Mouse (Mus musculus) intestine, embryonic 15.5 days (tissue): Measurements from ENCODE around the gene C130032M10Rik. TPM values are rescaled to one million over a fixed set of nuclear protein-coding genes. Genes with fewer than 3 reads are reported as not detected.

ENCODE experiments used
- ATAC-seq: fragments of 200-750 bp; cut with Nextera tagmentation; 2 replicates; pipeline ENCODE4 v1.8.0; 2017; ENCODE audit warnings: moderate TSS enrichment, moderate library complexity
- H3K27ac ChIP-seq: fragments of 300-500 bp; sonication (generic); 2 replicates; pipeline ENCODE4 v1.5.1; 2015; ENCODE audit warnings: mild to moderate bottlenecking, inconsistent platforms
- H3K27me3 ChIP-seq: fragments of 300-500 bp; sonication (generic); replicated peaks from 2 replicates; pipeline ENCODE4 v1.6.1; 2015; ENCODE audit warnings: inconsistent platforms
- H3K36me3 ChIP-seq: fragments of 300-500 bp; sonication (generic); 2 replicates; pipeline ENCODE4 v1.6.1; 2015; ENCODE audit warnings: inconsistent platforms
- H3K4me1 ChIP-seq: fragments of 300-500 bp; sonication (generic); replicated peaks from 2 replicates; pipeline ENCODE4 v1.6.1; 2015; ENCODE audit warnings: inconsistent platforms
- H3K4me2 ChIP-seq: fragments of 300-500 bp; sonication (generic); replicated peaks from 2 replicates; pipeline ENCODE4 v1.6.1; 2015; ENCODE audit warnings: mild to moderate bottlenecking, inconsistent platforms
- H3K4me3 ChIP-seq: fragments of 300-500 bp; sonication (generic); replicated peaks from 2 replicates; pipeline ENCODE4 v1.5.1; 2015; ENCODE audit warnings: inconsistent platforms
- H3K9ac ChIP-seq: fragments of 300-500 bp; sonication (generic); 2 replicates; pipeline ENCODE4 v1.6.1; 2015; ENCODE audit warnings: inconsistent platforms
- H3K9me3 ChIP-seq: fragments of 300-500 bp; sonication (generic); 2 replicates; pipeline ENCODE4 v1.6.1; 2016; ENCODE audit warnings: inconsistent platforms
- WGBS: fragments of 180-500 bp; shearing (Covaris S2); methylation state at CpG from one replicate; pipeline ENCODE4 v1.1.7; 2015; 5-methylcytosine and 5-hydroxymethylcytosine counted together
- polyA plus RNA-seq: library from polyadenylated mRNA; unstranded; fragments of >200 nt; fragmentation: Nextera tagmentation; extraction: Ambion mirVana; gene quantifications from 2 replicates; pipeline ENCODE4 v1.2.1, GENCODE M21; 2015

C130032M10Rik gene
- polyA plus RNA-seq, 1 experiment from 2014 or later = 0.48 TPM

DNA sequence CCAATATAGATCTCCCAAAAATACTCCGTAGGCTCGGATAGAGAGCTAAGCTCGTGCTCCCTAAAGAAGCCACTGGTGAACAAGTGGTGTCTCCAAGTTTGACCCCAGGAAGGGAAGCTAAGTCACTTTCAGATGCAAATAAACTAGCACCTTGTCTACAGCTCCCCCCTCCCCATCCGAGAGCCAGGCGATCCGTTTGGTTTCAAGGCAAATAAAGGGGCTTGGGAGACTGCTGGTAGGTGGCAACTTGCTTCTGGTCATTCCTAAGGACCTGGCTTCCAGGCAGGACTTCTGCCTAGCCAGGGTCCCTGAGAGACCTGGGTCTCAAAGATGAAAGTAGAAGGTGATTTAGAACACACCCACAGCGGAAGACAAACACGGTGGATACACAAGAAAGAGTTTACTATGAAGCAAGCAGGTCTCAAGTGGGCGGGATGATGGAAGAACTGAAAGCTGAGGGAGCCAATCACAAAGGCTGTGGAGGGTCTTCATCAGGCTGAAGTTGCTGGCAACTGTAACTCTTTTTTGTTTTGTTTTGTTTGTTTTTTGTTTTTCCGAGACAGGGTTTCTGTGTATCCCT lies 40.9 kb downstream of the C130032M10Rik start:
- no peak overlapping the region for H3K9ac ChIP-seq
- peak overlapping the region; percentile 93 for H3K4me2 ChIP-seq
- no peak for ATAC-seq
- H3K9me3 ChIP-seq = no peaks in the 10 kb centered on the region
- H3K27ac ChIP-seq = peak overlapping the region; percentile 29; the same call in 1 of the 2 replicates
- H3K36me3 ChIP-seq = no peaks in the 10 kb centered on the region
- peaks cover 15% of the 10 kb centered on the region for H3K27me3 ChIP-seq
- H3K4me1 ChIP-seq = peaks cover 17% of the 10 kb centered on the region; the same call in 1 of the 2 replicates
- 0 out of 2 replicates have a peak overlapping the region, but pooled peaks have one; percentile 2 for H3K4me3 ChIP-seq
- 41% methylated on average over 10 of the region's 10 CpGs for WGBS

DNA sequence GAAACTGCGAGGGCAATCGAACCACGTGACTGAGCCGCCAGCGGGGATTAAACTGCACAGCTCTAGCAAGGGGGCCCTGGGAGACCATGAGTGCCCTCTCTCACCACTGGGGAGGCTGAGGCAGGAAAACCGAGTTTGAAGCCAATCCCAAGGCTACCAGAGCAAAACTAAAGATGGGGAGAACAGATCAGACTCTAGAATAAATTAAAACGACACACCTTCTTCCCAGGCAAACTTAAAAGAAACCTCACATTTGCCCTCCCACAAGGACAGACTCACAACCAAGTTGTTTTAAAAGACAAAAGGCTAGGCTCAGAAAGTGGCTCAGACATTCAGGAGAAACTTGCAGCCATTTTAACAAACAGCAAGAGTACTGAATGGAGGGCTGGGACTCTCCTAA lies 41.6 kb downstream of the C130032M10Rik start:
- Histone ChIP-seq H3K4me1 (peaks cover 17% of the 10 kb centered on the region), H3K4me2 (peak overlapping the region; percentile 93), H3K36me3 (no peaks in the 10 kb centered on the region), H3K27me3 (peaks cover 19% of the 10 kb centered on the region), H3K4me3 (no peak overlapping the region), H3K27ac (peak overlapping the region; percentile 29), H3K9me3 (no peaks in the 10 kb centered on the region), H3K9ac (no peak overlapping the region)
- no peak for ATAC-seq
- 25% methylated on average over 7 of the region's 7 CpGs for WGBS

- Histone ChIP-seq H3K27ac (no peak overlapping the region), H3K9ac (peak overlapping the region; percentile 80), H3K4me3 (peak overlapping the region; percentile 64), H3K27me3 (peaks cover 39% of the 10 kb centered on the region), H3K36me3 (no peaks in the 10 kb centered on the region), H3K4me1 (peaks cover 15% of the 10 kb centered on the region), H3K9me3 (no peaks in the 10 kb centered on the region), H3K4me2 (peak overlapping the region; percentile 93)
- 19% methylated on average over 7 of the region's 7 CpGs for WGBS
- ATAC-seq = no peak
These were observed 44.6 kb downstream of the C130032M10Rik start for GRCm38 (mm10) chr9:114560141-114560540.

- H3K27me3 ChIP-seq = peaks cover 39% of the 10 kb centered on the region
- H3K36me3 ChIP-seq = no peaks in the 10 kb centered on the region
- peak overlapping the region; percentile 93 for H3K4me2 ChIP-seq
- no peaks in the 10 kb centered on the region for H3K9me3 ChIP-seq
- no peak for ATAC-seq
- peak overlapping the region; percentile 64 for H3K4me3 ChIP-seq
- peak overlapping the region; percentile 80 for H3K9ac ChIP-seq
- H3K4me1 ChIP-seq = peaks cover 11% of the 10 kb centered on the region
- WGBS = 4% methylated on average over 36 of the region's 36 CpGs
- H3K27ac ChIP-seq = no peak overlapping the region
These were observed 45.5 kb downstream of the C130032M10Rik start for GRCm38 (mm10) chr9:114560771-114561670.

- peak overlapping the region; percentile 93 for H3K4me2 ChIP-seq
- ATAC-seq = no peak
- H3K4me1 ChIP-seq = peaks cover 11% of the 10 kb centered on the region; the same call in 1 of the 2 replicates
- H3K27ac ChIP-seq = no peak overlapping the region
- H3K36me3 ChIP-seq = no peaks in the 10 kb centered on the region
- peaks cover 39% of the 10 kb centered on the region for H3K27me3 ChIP-seq
- WGBS = 3% methylated on average over 12 of the region's 12 CpGs
- H3K9me3 ChIP-seq = no peaks in the 10 kb centered on the region
- H3K9ac ChIP-seq = peak overlapping the region; percentile 80
- peak overlapping the region; percentile 64 for H3K4me3 ChIP-seq
These were observed 46.1 kb downstream of the C130032M10Rik start for GRCm38 (mm10) chr9:114561671-114561971.

DNA sequence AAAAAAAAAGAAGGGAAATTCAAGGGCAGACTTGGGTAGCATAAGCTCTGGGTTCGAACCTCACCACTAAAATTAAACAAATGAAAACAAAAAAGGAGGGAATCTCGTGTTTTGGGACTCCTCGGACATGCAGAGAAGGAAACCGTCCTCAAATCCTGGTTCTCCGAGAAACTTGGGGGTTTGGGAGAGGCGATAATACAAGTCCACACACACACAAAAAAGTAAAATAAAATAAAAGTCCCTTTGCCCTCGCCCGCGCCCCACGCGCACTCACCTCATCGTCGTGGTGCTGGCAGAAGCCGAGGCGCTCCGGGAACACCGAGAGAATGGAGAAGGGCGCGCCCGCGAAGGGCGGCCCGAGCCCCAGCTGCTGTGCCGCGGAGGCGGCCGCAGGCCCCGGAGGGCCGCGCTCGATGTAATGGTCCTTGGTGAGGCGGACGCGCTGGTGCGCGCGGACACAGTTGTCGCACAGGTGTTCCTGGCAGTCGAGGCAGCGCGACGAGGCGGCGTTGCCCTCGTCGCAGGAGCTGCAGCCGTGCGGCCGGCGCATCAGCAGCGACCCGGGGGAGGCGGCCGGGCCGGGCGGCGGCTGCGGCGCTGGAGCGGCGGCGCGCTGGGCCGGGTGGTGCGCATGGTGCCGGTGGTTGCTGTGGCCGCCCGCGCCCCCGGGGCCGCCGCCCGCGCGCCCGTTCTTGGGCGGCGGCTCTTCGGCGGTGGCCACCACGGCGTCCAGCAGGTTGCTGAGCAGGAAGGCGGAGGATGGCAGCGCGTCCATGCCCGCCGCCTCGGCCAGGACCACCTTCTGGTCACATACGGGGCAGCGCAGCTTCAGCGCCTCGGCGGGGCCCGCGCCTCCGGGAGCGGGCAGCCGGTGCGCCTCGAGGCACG lies 46.8 kb downstream of the C130032M10Rik start:
- no peak for ATAC-seq
- peaks cover 6% of the 10 kb centered on the region; the same call in 1 of the 2 replicates for H3K4me1 ChIP-seq
- WGBS = 1% methylated on average over 99 of the region's 101 CpGs

GRCm38 (mm10) chr9:114562919-114563751 lies 47.6 kb downstream of the C130032M10Rik start:
- no peaks in the 10 kb centered on the region for H3K36me3 ChIP-seq
- peaks cover 39% of the 10 kb centered on the region for H3K27me3 ChIP-seq
- peak overlapping the region; percentile 80 for H3K9ac ChIP-seq
- no peak for ATAC-seq
- under 1% methylated on average over 117 of the region's 122 CpGs for WGBS
- no peaks in the 10 kb centered on the region for H3K9me3 ChIP-seq
- H3K27ac ChIP-seq = peak overlapping the region; percentile 96
- peaks cover 6% of the 10 kb centered on the region; the same call in 1 of the 2 replicates for H3K4me1 ChIP-seq
- peak overlapping the region; percentile 93 for H3K4me2 ChIP-seq
- peak overlapping the region; percentile 64 for H3K4me3 ChIP-seq

More for the DNA sequence above, 46.8 kb downstream of the C130032M10Rik start:
- H3K9me3 ChIP-seq = no peaks in the 10 kb centered on the region
- H3K27ac ChIP-seq = peak overlapping the region; percentile 96
- peaks cover 39% of the 10 kb centered on the region for H3K27me3 ChIP-seq
- peak overlapping the region; percentile 80 for H3K9ac ChIP-seq
- peak overlapping the region; percentile 64 for H3K4me3 ChIP-seq
- H3K36me3 ChIP-seq = no peaks in the 10 kb centered on the region
- peak overlapping the region; percentile 93 for H3K4me2 ChIP-seq

- Histone ChIP-seq H3K9ac (peak within 1 kb of the TSS; percentile 80), H3K36me3 (no peaks in the 10 kb centered on the region), H3K4me2 (peak within 1 kb of the TSS; percentile 93), H3K4me3 (peak within 1 kb of the TSS; percentile 64), H3K27ac (peak within 1 kb of the TSS; percentile 96), H3K27me3 (peaks cover 37% of the 10 kb centered on the region), H3K4me1 (peaks cover 6% of the 10 kb centered on the region; the same call in 1 of the 2 replicates), H3K9me3 (no peaks in the 10 kb centered on the region)
- peak; percentile 82 for ATAC-seq
- under 1% methylated on average over 91 of the region's 91 CpGs for WGBS
These were observed 48.5 kb downstream of the C130032M10Rik start, which contains the start of gene Trim71 for GRCm38 (mm10) chr9:114563761-114564606. Trim71 (minus strand) TSS chr9:114564369.

- H3K9ac ChIP-seq = peak overlapping the region; percentile 80
These were observed 49.2 kb downstream of the C130032M10Rik start for GRCm38 (mm10) chr9:114564667-114565066.

More at GRCm38 (mm10) chr9:114564667-114565066, 49.2 kb downstream of the C130032M10Rik start:
- Histone ChIP-seq H3K4me2 (peak overlapping the region; percentile 93), H3K27ac (peak overlapping the region; percentile 96), H3K36me3 (no peaks in the 10 kb centered on the region), H3K4me1 (peaks cover 6% of the 10 kb centered on the region; the same call in 1 of the 2 replicates), H3K9me3 (no peaks in the 10 kb centered on the region), H3K4me3 (peak overlapping the region; percentile 64), H3K27me3 (peaks cover 37% of the 10 kb centered on the region)
- WGBS = 3% methylated on average over 10 of the region's 10 CpGs
- ATAC-seq = peak; percentile 23
